Mouse (Mus musculus): ENCODE measurements around the gene Ubc. TPM values are rescaled to one million over a fixed set of nuclear protein-coding genes. Genes with fewer than 3 reads are reported as not detected.
A peak's percentile ranks its signal among the peaks of the same experiment; 100 is the strongest.

Ubc gene
- polyA plus RNA-seq, 1 experiment = 848 TPM

DNA sequence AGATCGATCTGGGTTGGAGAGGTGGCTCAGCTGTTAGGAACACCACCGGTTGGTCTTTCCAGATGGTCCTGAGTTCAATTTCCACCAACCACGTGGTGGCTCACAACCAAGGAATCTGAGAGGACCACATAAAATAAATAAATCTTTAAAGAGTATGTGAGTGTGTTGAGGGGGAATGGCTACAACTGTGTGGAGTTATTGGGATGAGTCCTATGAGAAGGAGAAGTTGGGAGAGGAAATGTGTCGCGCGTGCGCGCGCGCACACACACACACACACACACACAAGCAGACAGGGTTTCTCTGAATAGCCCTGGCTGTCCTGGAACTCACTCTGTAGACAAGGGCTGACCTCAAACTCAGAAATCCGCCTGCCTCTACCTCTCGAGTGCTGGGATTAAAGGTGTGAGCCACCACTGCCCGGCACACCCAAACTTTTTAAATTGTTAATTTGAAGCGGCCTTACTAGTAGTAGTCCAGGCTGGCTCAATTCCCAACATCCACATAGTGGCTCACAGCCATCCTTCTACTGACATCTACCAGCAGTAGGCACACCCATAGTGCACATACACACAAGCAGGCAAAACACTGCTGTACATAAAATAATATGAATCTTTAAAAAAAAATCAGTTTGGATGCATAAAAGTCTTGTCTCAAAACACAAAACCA, 18.0 kb upstream of the Ubc start:
- H3K36me3 ChIP-seq (ENCODE audit: control insufficient read depth, insufficient read depth, low read length) = no peaks in the 10 kb centered on the region
- H3K4me1 ChIP-seq (ENCODE audit: control insufficient read depth, insufficient read depth, insufficient read length, low read length) = peaks cover 10% of the 10 kb centered on the region; the same call in 1 of the 2 replicates
- no peak for TF ChIP-seq POLR2A (IDR thresholded peaks at IDR 0.05; ENCODE audit: low read depth, low read length)
- no peak for TF ChIP-seq CTCF (IDR thresholded peaks at IDR 0.05; ENCODE audit: extremely low read depth, insufficient read length, insufficient replicate concordance, low read depth, low read length)
- H3K27ac ChIP-seq (ENCODE audit: insufficient read depth, low read depth, low read length) = no peak overlapping the region
- no peak overlapping the region for H3K4me3 ChIP-seq (ENCODE audit: low read depth, low read length)
- H3K27me3 ChIP-seq (ENCODE audit: control insufficient read depth, insufficient read depth, low read length) = no peaks in the 10 kb centered on the region
- 75% methylated on average over 14 of the region's 14 CpGs for WGBS

DNA sequence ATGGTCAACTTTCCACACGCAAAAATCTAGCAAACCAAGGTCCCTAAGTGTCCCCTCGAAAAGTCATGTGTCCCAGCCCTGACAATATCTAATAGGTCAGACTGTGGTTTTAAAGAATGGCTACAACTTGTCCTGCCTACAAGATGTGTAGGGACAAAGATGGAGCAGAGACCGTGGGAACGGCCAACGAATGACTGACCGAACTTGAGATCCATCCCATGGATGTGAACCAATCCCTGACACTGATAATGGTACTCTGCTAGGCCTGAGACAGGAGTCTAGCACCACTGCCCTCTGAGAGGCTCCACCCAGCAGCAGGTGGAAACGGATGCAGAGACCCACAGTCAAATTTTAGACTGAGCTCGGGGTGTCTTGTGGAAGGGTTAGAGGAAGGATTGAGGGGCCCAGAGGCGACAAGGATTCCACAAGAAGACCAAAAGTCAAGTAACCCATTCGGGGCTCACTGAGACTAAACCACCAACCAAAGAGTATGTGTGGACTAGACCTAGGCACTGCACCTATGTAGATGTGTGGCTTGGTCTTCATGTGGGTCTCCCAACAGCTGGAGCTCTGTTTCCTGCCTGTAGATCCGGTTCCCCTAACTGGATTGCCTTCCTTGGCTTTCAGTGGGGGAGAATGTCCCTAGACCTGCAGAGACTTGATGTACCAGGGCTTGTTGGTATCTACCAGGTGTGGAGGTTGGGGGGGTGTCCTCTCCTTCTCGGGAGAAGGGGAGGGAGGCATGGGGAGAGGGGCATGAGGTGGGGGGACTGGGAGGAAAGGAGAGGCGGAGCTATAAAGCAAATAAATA, 17.2 kb upstream of the Ubc start:
- Histone ChIP-seq H3K27me3 (ENCODE audit: control insufficient read depth, insufficient read depth, low read length) (no peaks in the 10 kb centered on the region), H3K4me1 (ENCODE audit: control insufficient read depth, insufficient read depth, insufficient read length, low read length) (peaks cover 10% of the 10 kb centered on the region; the same call in 1 of the 2 replicates), H3K27ac (ENCODE audit: insufficient read depth, low read depth, low read length) (no peak overlapping the region), H3K36me3 (ENCODE audit: control insufficient read depth, insufficient read depth, low read length) (no peaks in the 10 kb centered on the region), H3K4me3 (ENCODE audit: low read depth, low read length) (peak overlapping the region; percentile 64; the same call in 1 of the 2 replicates)
- TF ChIP-seq CTCF (IDR thresholded peaks at IDR 0.05; ENCODE audit: extremely low read depth, insufficient read length, insufficient replicate concordance, low read depth, low read length) (no peak), POLR2A (IDR thresholded peaks at IDR 0.05; ENCODE audit: low read depth, low read length) (no peak)
- WGBS = 55% methylated on average over 13 of the region's 13 CpGs

DNA sequence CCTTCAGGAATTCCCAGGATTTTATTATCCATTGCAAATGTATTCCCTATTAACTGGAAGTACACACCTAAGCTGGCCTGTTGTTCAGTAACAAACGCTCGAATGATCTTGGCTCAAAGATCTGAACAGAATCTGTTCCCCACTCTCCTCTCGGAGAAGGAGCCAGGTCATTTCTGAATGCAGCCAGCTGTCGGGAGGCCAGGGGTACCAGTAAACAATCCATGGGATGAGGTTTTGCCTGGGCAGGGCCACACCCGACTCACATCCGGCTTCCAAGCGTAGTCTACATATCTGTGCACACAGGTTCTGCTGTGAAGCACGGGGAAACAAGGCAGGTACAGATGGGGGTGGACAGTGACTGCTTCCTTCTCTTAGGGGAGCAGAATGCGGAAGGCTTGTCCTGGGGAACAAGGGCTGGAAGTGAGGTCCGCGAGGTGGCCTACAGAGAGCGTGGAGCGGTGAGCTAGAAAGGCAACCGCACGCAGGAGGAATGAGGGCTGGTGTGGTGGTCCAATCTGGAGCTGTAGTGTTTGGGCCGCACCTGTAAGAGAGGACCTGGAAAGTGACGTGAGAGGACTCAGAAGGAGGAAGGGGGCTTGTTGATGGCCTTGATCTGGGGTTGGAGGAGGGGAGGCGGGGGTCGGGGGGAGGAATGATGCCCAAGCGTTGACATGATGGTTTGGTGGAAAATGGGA, 16.5 kb upstream of the Ubc start:
- peak overlapping the region; percentile 85 for H3K27ac ChIP-seq (ENCODE audit: insufficient read depth, low read depth, low read length)
- H3K4me1 ChIP-seq (ENCODE audit: control insufficient read depth, insufficient read depth, insufficient read length, low read length) = peaks cover 10% of the 10 kb centered on the region; the same call in 1 of the 2 replicates
- no peaks in the 10 kb centered on the region for H3K27me3 ChIP-seq (ENCODE audit: control insufficient read depth, insufficient read depth, low read length)
- no peaks in the 10 kb centered on the region for H3K36me3 ChIP-seq (ENCODE audit: control insufficient read depth, insufficient read depth, low read length)
- H3K4me3 ChIP-seq (ENCODE audit: low read depth, low read length) = peak overlapping the region; percentile 64
- WGBS = 3% methylated on average over 20 of the region's 20 CpGs
- TF ChIP-seq POLR2A (IDR thresholded peaks at IDR 0.05; ENCODE audit: low read depth, low read length) (no peak), CTCF (IDR thresholded peaks at IDR 0.05; ENCODE audit: extremely low read depth, insufficient read length, insufficient replicate concordance, low read depth, low read length) (no peak)

DNA sequence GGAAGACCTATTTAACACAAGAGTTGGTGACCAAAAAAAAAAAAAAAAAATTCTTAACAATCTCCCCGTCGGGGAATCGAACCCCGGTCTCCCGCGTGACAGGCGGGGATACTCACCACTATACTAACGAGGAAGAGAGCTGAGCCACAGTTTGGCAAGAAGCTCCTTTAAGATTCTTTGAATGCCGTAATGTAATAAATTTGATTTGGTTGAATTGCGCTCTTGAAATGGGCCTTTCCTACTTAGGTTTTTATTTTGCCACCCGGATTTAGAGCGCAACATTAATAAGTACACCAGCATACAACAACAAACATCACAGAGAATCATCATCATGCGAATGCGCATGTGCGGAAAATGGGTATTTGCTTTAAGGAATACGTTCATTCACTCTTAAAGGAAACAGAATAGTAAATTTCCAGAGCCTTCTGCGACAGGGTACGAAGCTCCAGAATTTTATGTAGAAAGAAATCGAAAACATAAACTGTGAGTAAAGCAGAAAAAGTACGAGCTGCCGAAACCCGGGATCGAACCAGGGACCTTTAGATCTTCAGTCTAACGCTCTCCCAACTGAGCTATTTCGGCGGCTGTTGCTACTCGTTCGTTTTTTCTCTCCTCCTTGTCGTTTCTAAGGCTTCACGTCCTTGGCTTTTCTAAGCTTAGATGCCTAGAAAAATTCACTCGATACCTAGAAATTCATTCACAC, 15.7 kb upstream of the Ubc start:
- Histone ChIP-seq H3K36me3 (ENCODE audit: control insufficient read depth, insufficient read depth, low read length) (no peaks in the 10 kb centered on the region), H3K27ac (ENCODE audit: insufficient read depth, low read depth, low read length) (peak overlapping the region; percentile 86), H3K4me1 (ENCODE audit: control insufficient read depth, insufficient read depth, insufficient read length, low read length) (peaks cover 10% of the 10 kb centered on the region; the same call in 1 of the 2 replicates), H3K27me3 (ENCODE audit: control insufficient read depth, insufficient read depth, low read length) (no peaks in the 10 kb centered on the region), H3K4me3 (ENCODE audit: low read depth, low read length) (peak overlapping the region; percentile 70)
- TF ChIP-seq CTCF (IDR thresholded peaks at IDR 0.05; ENCODE audit: extremely low read depth, insufficient read length, insufficient replicate concordance, low read depth, low read length) (no peak), POLR2A (IDR thresholded peaks at IDR 0.05; ENCODE audit: low read depth, low read length) (no peak)
- WGBS = under 1% methylated on average over 31 of the region's 31 CpGs

DNA sequence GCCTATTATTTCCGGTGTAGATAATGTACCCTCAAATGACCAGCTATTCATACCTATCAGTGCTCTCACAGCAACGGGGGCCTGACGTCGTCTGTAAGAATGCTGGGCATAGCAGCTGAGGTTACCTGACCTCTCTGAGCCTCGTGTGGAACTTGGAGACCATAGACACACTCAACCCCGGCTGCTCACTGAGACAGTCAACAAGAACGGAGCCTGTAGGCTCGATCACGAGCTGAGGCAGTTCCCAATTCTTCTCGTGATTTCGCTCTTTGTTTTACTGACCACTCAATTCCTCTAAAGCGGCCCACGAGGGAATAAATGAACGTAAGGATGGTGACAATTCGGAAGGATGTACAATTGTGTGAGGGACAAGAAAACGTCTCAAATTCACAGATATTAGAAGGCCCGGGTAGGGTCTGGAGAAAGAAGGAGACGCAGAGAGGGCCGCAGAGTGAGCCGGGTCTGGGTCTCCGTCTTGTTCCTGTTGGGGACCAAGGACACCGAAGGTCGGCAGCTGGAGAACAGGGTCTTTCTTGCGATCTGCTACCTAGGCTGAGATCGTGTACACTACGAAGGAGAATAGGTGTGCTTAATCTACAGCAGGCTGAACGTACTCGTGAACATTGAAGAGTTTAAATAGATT, 15.0 kb upstream of the Ubc start:
- Histone ChIP-seq H3K36me3 (ENCODE audit: control insufficient read depth, insufficient read depth, low read length) (no peaks in the 10 kb centered on the region), H3K27me3 (ENCODE audit: control insufficient read depth, insufficient read depth, low read length) (no peaks in the 10 kb centered on the region), H3K4me1 (ENCODE audit: control insufficient read depth, insufficient read depth, insufficient read length, low read length) (peaks cover 10% of the 10 kb centered on the region; the same call in 1 of the 2 replicates), H3K27ac (ENCODE audit: insufficient read depth, low read depth, low read length) (peak overlapping the region; percentile 86), H3K4me3 (ENCODE audit: low read depth, low read length) (peak overlapping the region; percentile 70)
- WGBS = under 1% methylated on average over 28 of the region's 28 CpGs
- TF ChIP-seq POLR2A (IDR thresholded peaks at IDR 0.05; ENCODE audit: low read depth, low read length) = peak; percentile 25; the same call in 1 of the 2 replicates
- TF ChIP-seq CTCF (IDR thresholded peaks at IDR 0.05; ENCODE audit: extremely low read depth, insufficient read length, insufficient replicate concordance, low read depth, low read length) = no peak

DNA sequence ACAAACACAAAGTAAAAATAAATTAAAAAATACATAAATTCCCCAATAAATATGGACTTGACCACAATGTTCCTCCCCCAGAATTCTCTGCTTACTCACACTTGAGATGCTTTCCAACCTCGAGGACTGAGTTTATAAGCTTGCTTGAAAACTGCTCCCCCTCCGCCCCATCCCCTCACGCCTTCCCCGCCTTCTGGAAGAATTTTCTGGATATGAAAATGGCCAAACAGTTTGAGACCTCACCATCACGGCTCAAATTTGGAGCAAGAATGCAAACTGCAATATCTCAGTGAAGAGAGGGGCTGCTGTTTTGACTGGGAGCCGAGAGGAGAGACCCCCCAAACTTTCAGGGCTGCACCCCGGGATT, 14.5 kb upstream of the Ubc start:
- no peak for TF ChIP-seq CTCF (IDR thresholded peaks at IDR 0.05; ENCODE audit: extremely low read depth, insufficient read length, insufficient replicate concordance, low read depth, low read length)
- no peak for TF ChIP-seq POLR2A (IDR thresholded peaks at IDR 0.05; ENCODE audit: low read depth, low read length)
- H3K27ac ChIP-seq (ENCODE audit: insufficient read depth, low read depth, low read length) = peak overlapping the region; percentile 86
- H3K4me3 ChIP-seq (ENCODE audit: low read depth, low read length) = peak overlapping the region; percentile 70
- peaks cover 10% of the 10 kb centered on the region; the same call in 1 of the 2 replicates for H3K4me1 ChIP-seq (ENCODE audit: control insufficient read depth, insufficient read depth, insufficient read length, low read length)
- WGBS = under 1% methylated on average over 7 of the region's 7 CpGs
- H3K36me3 ChIP-seq (ENCODE audit: control insufficient read depth, insufficient read depth, low read length) = no peaks in the 10 kb centered on the region
- no peaks in the 10 kb centered on the region for H3K27me3 ChIP-seq (ENCODE audit: control insufficient read depth, insufficient read depth, low read length)

Measured in small intestine, adult 2 months (tissue).